18 mouse cellular contexts compared by ENCODE assay signal in the genomic region with DNA sequence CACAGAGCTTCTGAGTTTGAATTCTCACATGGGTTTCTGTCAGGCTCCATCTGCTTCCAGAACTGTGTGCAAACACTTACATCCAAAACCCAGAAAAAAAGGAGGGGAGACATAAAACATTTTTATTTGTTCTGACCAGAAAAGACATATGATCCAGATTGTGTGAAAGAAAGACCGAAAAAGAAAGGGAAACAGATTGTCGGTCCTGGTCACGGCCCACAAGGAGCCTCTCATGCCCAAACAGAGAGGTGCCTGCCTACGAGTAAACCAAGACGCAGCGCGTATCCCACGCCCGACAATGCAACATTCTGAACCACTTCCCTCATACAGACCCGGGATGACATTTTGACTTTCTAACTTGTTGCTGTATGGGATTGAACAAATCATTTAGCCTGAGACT.
"Had no signal": no experiment of that assay in that cellular context is flagged by ENCODE, and none has a peak within 500 bp of the region (broad histone marks: within the 10 kb centered on the region; RNA-seq: fewer than 3 reads in every experiment).

No protein-coding gene starts in this region.

- H3K9ac ChIP-seq: liver, embryonic 15.5 days; liver, postnatal 0 days; lung, embryonic 15.5 days; midbrain, embryonic 12.5 days; neural tube, embryonic 12.5 days; stomach, embryonic 15.5 days had no signal

- H3K4me3 ChIP-seq: liver, embryonic 15.5 days; lung, embryonic 15.5 days; midbrain, embryonic 12.5 days; neural tube, embryonic 12.5 days; stomach, embryonic 15.5 days had no signal

- DNase-seq: liver, postnatal 0 days; lung, adult 2 months; lung, postnatal 14 days; lung, postnatal 36 days; midbrain, embryonic 14.5 days; right cerebral cortex, postnatal 14 days; thymus, adult 18-20 months; thymus, postnatal 14 days; thymus, postnatal 36 days had no signal

- H3K27ac ChIP-seq: liver, embryonic 15.5 days; lung, embryonic 15.5 days; macrophage; midbrain, embryonic 12.5 days; neural tube, embryonic 12.5 days; stomach, embryonic 15.5 days; stomach, postnatal 0 days had no signal

- H3K4me2 ChIP-seq: liver, embryonic 15.5 days; lung, embryonic 15.5 days; midbrain, embryonic 12.5 days; neural tube, embryonic 12.5 days; stomach, embryonic 15.5 days had no signal

- H3K4me1 ChIP-seq: liver, embryonic 15.5 days; megakaryocyte, embryonic 14.5 days had no signal

- H3K9me3 ChIP-seq: liver, embryonic 15.5 days; lung, embryonic 15.5 days; megakaryocyte, embryonic 14.5 days; neural tube, embryonic 12.5 days; stomach, embryonic 15.5 days had no signal

- H3K27me3 ChIP-seq: midbrain, embryonic 12.5 days; neural tube, embryonic 12.5 days; stomach, embryonic 15.5 days had no signal

- H3K36me3 ChIP-seq: liver, embryonic 15.5 days; lung, embryonic 15.5 days; midbrain, embryonic 12.5 days; neural tube, embryonic 12.5 days; stomach, embryonic 15.5 days had no signal

- ATAC-seq: liver, postnatal 0 days; lung, postnatal 0 days had no signal
